26 mouse cellular contexts compared by ENCODE assay signal in genomic region chr12:117299084-117299483, GRCm38 (mm10).
"Had no signal": no experiment of that assay in that cellular context is flagged by ENCODE, and none has a peak within 500 bp of the region (broad histone marks: within the 10 kb centered on the region; RNA-seq: fewer than 3 reads in every experiment).

No protein-coding gene starts in this region.

- H3K9ac ChIP-seq: heart, embryonic 13.5 days; heart, embryonic 15.5 days; hindbrain, embryonic 13.5 days; hindbrain, embryonic 15.5 days; limb, embryonic 13.5 days; limb, embryonic 15.5 days; liver, embryonic 12.5 days; liver, embryonic 14.5 days had no signal

- ATAC-seq: hindbrain, postnatal 0 days; intestine, embryonic 16.5 days; liver, embryonic 12.5 days had no signal

- H3K9me3 ChIP-seq: heart, embryonic 13.5 days; heart, embryonic 15.5 days; hindbrain, embryonic 13.5 days; hindbrain, embryonic 15.5 days; limb, embryonic 13.5 days; limb, embryonic 15.5 days; liver, embryonic 12.5 days had no signal

- H3K27me3 ChIP-seq: heart, embryonic 13.5 days; heart, embryonic 15.5 days; hindbrain, embryonic 13.5 days; hindbrain, embryonic 15.5 days; limb, embryonic 13.5 days; limb, embryonic 15.5 days; liver, embryonic 12.5 days had no signal

- H3K27ac ChIP-seq: gastrocnemius, adult 2 months; heart, adult 2 months; heart, embryonic 13.5 days; heart, embryonic 15.5 days; hindbrain, embryonic 13.5 days; hindbrain, embryonic 15.5 days; hindbrain, postnatal 0 days; layer of hippocampus, adult 2 months; limb, embryonic 13.5 days; limb, embryonic 15.5 days; liver, embryonic 12.5 days; liver, embryonic 14.5 days had no signal

- H3K4me1 ChIP-seq: heart, embryonic 13.5 days; heart, embryonic 15.5 days; hindbrain, embryonic 13.5 days; hindbrain, embryonic 15.5 days; limb, embryonic 13.5 days; limb, embryonic 15.5 days; liver, embryonic 12.5 days had no signal

- H3K36me3 ChIP-seq: heart, embryonic 13.5 days; heart, embryonic 15.5 days; hindbrain, embryonic 13.5 days; hindbrain, embryonic 15.5 days; limb, embryonic 13.5 days; limb, embryonic 15.5 days; liver, embryonic 12.5 days had no signal

- H3K4me2 ChIP-seq: heart, embryonic 11.5 days; heart, embryonic 13.5 days; heart, embryonic 15.5 days; hindbrain, embryonic 13.5 days; hindbrain, embryonic 15.5 days; limb, embryonic 13.5 days; limb, embryonic 15.5 days; liver, embryonic 12.5 days had no signal

- DNase-seq: gastrocnemius, adult 2 months; gastrocnemius, postnatal 10 days; gastrocnemius, postnatal 25 days; heart, adult 11 months; heart, adult 2 months; heart, postnatal 14 days; heart, postnatal 36 days; kidney, adult 11 months; kidney, adult 8-10 months; kidney, postnatal 10 days; kidney, postnatal 25 days; kidney, postnatal 4 days; layer of hippocampus, postnatal 36 days; left cerebral cortex, postnatal 4 days had no signal

- H3K4me3 ChIP-seq: gastrocnemius, adult 2 months; heart, adult 2 months; heart, embryonic 13.5 days; heart, embryonic 15.5 days; hindbrain, embryonic 13.5 days; hindbrain, embryonic 15.5 days; layer of hippocampus, adult 2 months; limb, embryonic 13.5 days; limb, embryonic 15.5 days; liver, embryonic 12.5 days had no signal
